ENCODE assay signal across 8 mouse cellular contexts in the genomic region with DNA sequence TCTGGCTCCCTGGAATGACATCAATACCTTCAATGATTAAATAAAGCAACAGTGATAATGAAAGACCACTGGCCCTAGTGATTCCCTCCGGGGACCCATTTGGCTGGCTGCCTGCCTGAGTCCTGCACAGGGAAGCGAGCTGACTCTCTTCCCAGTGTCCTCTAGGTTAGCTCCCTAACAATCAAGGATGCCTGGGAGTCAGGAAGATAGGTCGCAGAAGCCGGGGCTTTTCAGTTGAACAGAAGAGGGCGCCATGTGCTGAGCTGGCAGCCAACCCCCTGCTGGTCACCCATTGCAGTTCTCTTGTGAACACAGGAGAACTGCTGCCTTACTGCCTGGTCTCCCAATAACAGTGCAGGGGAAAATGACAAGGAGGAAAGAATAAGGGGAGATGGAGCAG.
A peak's percentile ranks its signal among the peaks of the same experiment; 100 is the strongest.
DNase-seq lines count a peak whose midpoint lies in the region; ATAC-seq lines count a peak whose summit lies in the region.

No protein-coding gene starts in this region.

- 23% methylated on average over 5 of the region's 5 CpGs for WGBS in kidney, embryonic 16.5 days

- no peaks in the 10 kb centered on the region for H3K27me3 ChIP-seq in kidney, embryonic 16.5 days (ENCODE audit: insufficient read depth, low read length)

- no peak overlapping the region for H3K27ac ChIP-seq in kidney, embryonic 16.5 days (ENCODE audit: low read length)

- no peak overlapping the region for H3K4me3 ChIP-seq in kidney, embryonic 16.5 days (ENCODE audit: low read length)

- no peak overlapping the region for H3K9ac ChIP-seq in kidney, embryonic 16.5 days (replicated peaks; ENCODE audit: low read length)

- peaks cover 24% of the 10 kb centered on the region for H3K4me1 ChIP-seq in kidney, embryonic 16.5 days (ENCODE audit: insufficient read depth, low read length)

- ATAC-seq in kidney, embryonic 16.5 days (ENCODE audit: low FRiP score, low TSS enrichment): peak; percentile 50; the same call in 1 of the 2 replicates
- ATAC-seq in monocyte, adult 5-6 weeks (replicated peaks; ENCODE audit: insufficient number of reproducible peaks, low FRiP score, low TSS enrichment, poor library complexity, severe bottlenecking): no peak

- intact Hi-C loops in gastrocnemius, postnatal 36 days (cut with DNase I): loop anchor here (5.0 kb wide), 2 partner anchors 75 to 245 kb away; no protein-coding TSS in a partner anchor

- DNase-seq in 3T3-L1 (ENCODE audit: low read depth, low spot score) (peak; percentile 74), MN1 (ENCODE audit: low spot score) (peak; percentile 75)
- peak; percentile 67 for DNase-seq in cerebellum, adult 9-11 months
- DNase-seq in gastrocnemius, postnatal 36 days: peak; percentile 52 to 54
- peak; percentile 54 to 78 for DNase-seq in lung, adult 18-20 months
- DNase-seq in right cerebral cortex, postnatal 14 days: peak; percentile 50

- no peak overlapping the region for H3K4me2 ChIP-seq in kidney, embryonic 16.5 days (replicated peaks; ENCODE audit: low read depth, low read length)

- H3K36me3 ChIP-seq in kidney, embryonic 16.5 days (ENCODE audit: insufficient read depth, low read length): no peaks in the 10 kb centered on the region

- H3K9me3 ChIP-seq in kidney, embryonic 16.5 days (ENCODE audit: low read length): no peaks in the 10 kb centered on the region
